In the genomic region with DNA sequence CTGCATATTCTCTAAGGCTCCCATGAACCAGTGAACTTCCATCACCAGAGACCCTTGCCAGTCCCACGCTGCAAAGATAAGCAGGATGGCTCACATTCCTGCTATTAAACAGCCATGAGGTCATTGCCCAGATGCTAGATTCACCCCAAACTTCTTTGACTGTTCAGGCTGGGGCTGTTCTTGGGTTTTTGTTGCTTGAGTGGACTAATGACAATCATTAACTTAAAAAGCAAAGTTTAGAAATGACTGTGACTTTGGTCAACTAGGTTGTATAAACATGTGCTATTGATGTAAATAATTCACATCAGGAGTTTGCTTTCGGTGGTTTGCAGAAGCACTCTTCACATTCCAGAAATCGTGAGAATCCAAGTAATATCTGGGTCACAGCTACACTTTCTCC, we compare ENCODE assay signal across 24 mouse cellular contexts. TPM values are rescaled to one million over a fixed set of nuclear protein-coding genes. Genes with fewer than 3 reads are reported as not detected.
A peak's percentile ranks its signal among the peaks of the same experiment; 100 is the strongest.
DNase-seq lines count a peak whose midpoint lies in the region; ATAC-seq lines count a peak whose summit lies in the region.
"Had no signal": no experiment of that assay in that cellular context is flagged by ENCODE, and none has a peak within 500 bp of the region (broad histone marks: within the 10 kb centered on the region; RNA-seq: fewer than 3 reads in every experiment).

No protein-coding gene starts in this region.

- H3K36me3 ChIP-seq in heart, embryonic 10.5 days, result no peaks in the 10 kb centered on the region
- H3K36me3 ChIP-seq in kidney, embryonic 16.5 days (ENCODE audit: insufficient read depth, low read length), result no peaks in the 10 kb centered on the region
- no peaks in the 10 kb centered on the region for H3K36me3 ChIP-seq in liver, embryonic 16.5 days (ENCODE audit: control insufficient read depth, insufficient read depth)
- H3K36me3 ChIP-seq in liver, embryonic 12.5 days, result no peaks in the 10 kb centered on the region
- H3K36me3 ChIP-seq: embryonic facial prominence, embryonic 12.5 days; forebrain, embryonic 12.5 days; hindbrain, embryonic 12.5 days; midbrain, embryonic 15.5 days; neural tube, embryonic 12.5 days had no signal

- DNase-seq in heart, embryonic 10.5 days (ENCODE audit: low spot score), result no peak
- no peak for DNase-seq in heart, postnatal 14 days
- no peak for DNase-seq in kidney, adult 8-10 months
- DNase-seq in adipocyte (ENCODE audit: low spot score), result no peak
- DNase-seq: adrenal gland, adult 8-10 months; cerebellum, adult 11-12 months; cerebellum, postnatal 10 days; gastrocnemius, postnatal 25 days; right cerebral cortex, postnatal 14 days; thymus, adult 2 months; thymus, postnatal 4 days had no signal

- H3K4me2 ChIP-seq in kidney, embryonic 16.5 days (replicated peaks; ENCODE audit: low read depth, low read length), result no peak overlapping the region
- no peak overlapping the region for H3K4me2 ChIP-seq in liver, embryonic 16.5 days (ENCODE audit: low read depth, low read length)
- H3K4me2 ChIP-seq in liver, embryonic 12.5 days, result no peak overlapping the region
- H3K4me2 ChIP-seq: embryonic facial prominence, embryonic 12.5 days; forebrain, embryonic 12.5 days; hindbrain, embryonic 12.5 days; midbrain, embryonic 15.5 days; neural tube, embryonic 12.5 days had no signal

- H3K4me1 ChIP-seq in heart, embryonic 10.5 days, result peaks cover 40% of the 10 kb centered on the region
- peaks cover 14% of the 10 kb centered on the region for H3K4me1 ChIP-seq in kidney, embryonic 16.5 days (ENCODE audit: insufficient read depth, low read length)
- no peaks in the 10 kb centered on the region for H3K4me1 ChIP-seq in liver, embryonic 16.5 days (ENCODE audit: control insufficient read depth, low read depth, low read length)
- H3K4me1 ChIP-seq in liver, embryonic 12.5 days, result 0 out of 2 replicates have a peak, but pooled peaks cover 8% of the 10 kb centered on the region

- no peak overlapping the region for H3K4me3 ChIP-seq in heart, embryonic 10.5 days
- no peak overlapping the region for H3K4me3 ChIP-seq in kidney, embryonic 16.5 days (ENCODE audit: low read length)
- no peak overlapping the region for H3K4me3 ChIP-seq in liver, embryonic 16.5 days (ENCODE audit: low read depth, low read length)
- H3K4me3 ChIP-seq in liver, embryonic 12.5 days, result no peak overlapping the region
- H3K4me3 ChIP-seq: embryonic facial prominence, embryonic 12.5 days; erythroblast, embryonic 14.5 days; forebrain, embryonic 12.5 days; hindbrain, embryonic 12.5 days; midbrain, embryonic 15.5 days; neural tube, embryonic 12.5 days had no signal

- no peaks in the 10 kb centered on the region for H3K27me3 ChIP-seq in heart, embryonic 10.5 days (ENCODE audit: insufficient read depth, poor library complexity, severe bottlenecking)
- no peaks in the 10 kb centered on the region for H3K27me3 ChIP-seq in kidney, embryonic 16.5 days (ENCODE audit: insufficient read depth, low read length)
- H3K27me3 ChIP-seq in liver, embryonic 16.5 days (ENCODE audit: control insufficient read depth, insufficient read depth, low read depth, low read length), result no peaks in the 10 kb centered on the region
- H3K27me3 ChIP-seq in liver, embryonic 12.5 days (replicated peaks), result no peaks in the 10 kb centered on the region
- H3K27me3 ChIP-seq: embryonic facial prominence, embryonic 12.5 days; forebrain, embryonic 12.5 days; hindbrain, embryonic 12.5 days; midbrain, embryonic 15.5 days; neural tube, embryonic 12.5 days had no signal

- no peaks in the 10 kb centered on the region for H3K9me3 ChIP-seq in heart, embryonic 10.5 days
- H3K9me3 ChIP-seq in kidney, embryonic 16.5 days (ENCODE audit: low read length), result no peaks in the 10 kb centered on the region
- H3K9me3 ChIP-seq in liver, embryonic 16.5 days (replicated peaks; ENCODE audit: control insufficient read depth, low read length), result no peaks in the 10 kb centered on the region
- H3K9me3 ChIP-seq in liver, embryonic 12.5 days (replicated peaks), result no peaks in the 10 kb centered on the region
- H3K9me3 ChIP-seq: embryonic facial prominence, embryonic 12.5 days; forebrain, embryonic 12.5 days; hindbrain, embryonic 12.5 days; midbrain, embryonic 15.5 days; neural tube, embryonic 12.5 days had no signal

- WGBS in heart, embryonic 10.5 days, result 46% methylated on average over 3 of the region's 3 CpGs
- 42% methylated on average over 3 of the region's 3 CpGs for WGBS in kidney, embryonic 16.5 days
- WGBS in liver, embryonic 16.5 days (ENCODE audit: insufficient replicate concordance), result 29% methylated on average over 3 of the region's 3 CpGs
- WGBS in liver, embryonic 12.5 days (ENCODE audit: insufficient replicate concordance), result 42% methylated on average over 3 of the region's 3 CpGs

- ATAC-seq in kidney, embryonic 16.5 days (ENCODE audit: low FRiP score, low TSS enrichment), result no peak
- peak; percentile 66 for ATAC-seq in liver, embryonic 16.5 days (ENCODE audit: low read depth)
- no peak for ATAC-seq in liver, embryonic 12.5 days
- ATAC-seq: CD4-positive, CD25-positive, alpha-beta regulatory T cell, adult 4 months; midbrain, embryonic 15.5 days had no signal

- peak overlapping the region; percentile 72 for H3K27ac ChIP-seq in heart, embryonic 10.5 days
- peak overlapping the region; percentile 58; the same call in 1 of the 2 replicates for H3K27ac ChIP-seq in kidney, embryonic 16.5 days (ENCODE audit: low read length)
- no peak overlapping the region for H3K27ac ChIP-seq in liver, embryonic 16.5 days (ENCODE audit: low read length)
- H3K27ac ChIP-seq in liver, embryonic 12.5 days, result no peak overlapping the region
- H3K27ac ChIP-seq: embryonic facial prominence, embryonic 12.5 days; forebrain, embryonic 12.5 days; hindbrain, embryonic 12.5 days; liver, embryonic 14.5 days; macrophage; midbrain, embryonic 15.5 days; neural tube, embryonic 12.5 days; stomach, postnatal 0 days had no signal

- intact Hi-C loops in heart, postnatal 14 days (cut with DNase I), result no loop called here

- H3K9ac ChIP-seq in kidney, embryonic 16.5 days (replicated peaks; ENCODE audit: low read length), result no peak overlapping the region
- no peak overlapping the region for H3K9ac ChIP-seq in liver, embryonic 16.5 days (ENCODE audit: low read depth, low read length)
- H3K9ac ChIP-seq in liver, embryonic 12.5 days, result no peak overlapping the region
- H3K9ac ChIP-seq: embryonic facial prominence, embryonic 12.5 days; forebrain, embryonic 12.5 days; hindbrain, embryonic 12.5 days; liver, embryonic 14.5 days; midbrain, embryonic 15.5 days; neural tube, embryonic 12.5 days had no signal

RNA-seq across cellular contexts. Expression of a gene that starts 36.8 kb away (rescaled TPM):
- 258 and 291 TPM in 2 replicates for polyA plus RNA-seq in heart, embryonic 10.5 days (2016; fragmentation: Nextera tagmentation; extraction: Ambion mirVana)
- total RNA-seq in heart, postnatal 14 days (2021), result 100 to 1,000 TPM; 119 to 127 TPM
- 307 and 316 TPM in 2 replicates for polyA plus RNA-seq in kidney, embryonic 16.5 days (2015; fragmentation: Nextera tagmentation; extraction: Ambion mirVana)
- 73.7 and 88.8 TPM in 2 replicates for polyA plus RNA-seq in liver, embryonic 16.5 days (2015; fragmentation: Nextera tagmentation; extraction: Ambion mirVana)
- polyA plus RNA-seq in liver, embryonic 12.5 days (2016; fragmentation: Nextera tagmentation; extraction: Ambion mirVana), result 137 TPM in 2 replicates

Comparison
In these comparisons a context has a peak if more than half of its experiments do, and no peak if none do; other contexts are left out.
1. H3K27ac ChIP-seq: peak in heart, embryonic 10.5 days (single experiment) and kidney, embryonic 16.5 days (single experiment); none in liver, embryonic 16.5 days (single experiment) and liver, embryonic 12.5 days (single experiment).